Mouse (Mus musculus) liver, postnatal 0 days (tissue): ENCODE results near the gene 4930404H24Rik. TPM values are rescaled to one million over a fixed set of nuclear protein-coding genes. Genes with fewer than 3 reads are reported as not detected.
A peak's percentile ranks its signal among the peaks of the same experiment; 100 is the strongest.
"Not testable (repeated sequence)": the region's sequence is repeated elsewhere in the genome, so short reads cannot be mapped to it uniquely, and the experiment has no call there.

Experiments used
- ATAC-seq: fragments of 200-750 bp; cut with Nextera tagmentation; 2 replicates; pipeline ENCODE4 v1.8.0; 2017; ENCODE audit warnings: mild to moderate bottlenecking, moderate library complexity
- DNase-seq: peaks from one replicate; pipeline ENCODE4 v3.0.0-alpha.2; 2016
- H3K27ac ChIP-seq: fragments of 300-500 bp; sonication (generic); 2 replicates; pipeline ENCODE4 v1.5.1; 2014; ENCODE audit warnings: antibody characterized with exemption, moderate library complexity, mild to moderate bottlenecking, low read depth
- H3K27me3 ChIP-seq: fragments of 300-500 bp; sonication (generic); 2 replicates; pipeline ENCODE4 v1.6.1; 2014; ENCODE audit warnings: low read length, control low read depth, mixed read lengths; ENCODE audit not compliant: insufficient read depth
- H3K36me3 ChIP-seq: fragments of 300-500 bp; sonication (generic); replicated peaks from 2 replicates; pipeline ENCODE4 v1.6.1; 2014; ENCODE audit warnings: mild to moderate bottlenecking, control low read depth, low read length, moderate library complexity, mixed read lengths; ENCODE audit not compliant: insufficient read depth
- H3K4me1 ChIP-seq: fragments of 300-500 bp; sonication (generic); 2 replicates; pipeline ENCODE4 v1.6.1; 2014; ENCODE audit warnings: antibody characterized with exemption, mild to moderate bottlenecking, control low read depth; ENCODE audit not compliant: insufficient read depth
- H3K4me2 ChIP-seq: fragments of 300-500 bp; sonication (generic); 2 replicates; pipeline ENCODE4 v1.6.1; 2014; ENCODE audit warnings: low read depth, mild to moderate bottlenecking, low read length, moderate library complexity, mixed read lengths
- H3K4me3 ChIP-seq: fragments of 300-500 bp; sonication (generic); 2 replicates; pipeline ENCODE4 v1.5.1; 2014; ENCODE audit warnings: low read depth, low read length
- H3K9ac ChIP-seq: fragments of 300-500 bp; sonication (generic); replicated peaks from 2 replicates; pipeline ENCODE4 v1.6.1; 2014; ENCODE audit warnings: mild to moderate bottlenecking, moderate library complexity
- H3K9me3 ChIP-seq: fragments of 300-500 bp; sonication (generic); 2 replicates; pipeline ENCODE4 v1.6.1; 2016; ENCODE audit warnings: mild to moderate bottlenecking, control low read depth, low read length, mixed read lengths
- CTCF ChIP-seq: sonication (generic); IDR thresholded peaks from 2 replicates; pipeline ENCODE4 v1.5.1; 2016; ENCODE audit warnings: antibody characterized with exemption, low read depth
- EP300 ChIP-seq: IDR thresholded peaks from 2 replicates; pipeline ENCODE4 v1.6.1; 2016; ENCODE audit warnings: antibody characterized with exemption, low read depth, mild to moderate bottlenecking
- WGBS: fragments of 180-500 bp; shearing (Covaris S2); extraction: QIAGEN DNeasy Blood & Tissue Kit; methylation state at CpG from one replicate; pipeline ENCODE4 v1.1.7; 2014; ENCODE audit not compliant: insufficient replicate concordance; 5-methylcytosine and 5-hydroxymethylcytosine counted together
- polyA plus RNA-seq: library from polyadenylated mRNA; unstranded; fragments of >200 nt; fragmentation: Nextera tagmentation; extraction: Ambion mirVana; gene quantifications from 2 replicates; pipeline ENCODE4 v1.2.1, GENCODE M21; 2015

The 4930404H24Rik gene
- polyA plus RNA-seq, 1 experiment from 2014 or later: not detected

GRCm38 (mm10) chr2:153493393-153493731 lies 772 bp downstream of the 4930404H24Rik start:
- no peaks in the 10 kb centered on the region for H3K27me3 ChIP-seq
- no peaks in the 10 kb centered on the region for H3K9me3 ChIP-seq
- peak overlapping the region; percentile 72 for H3K9ac ChIP-seq
- TF ChIP-seq EP300 (no peak), CTCF (no peak)
- DNase-seq (no peak), ATAC-seq (no peak)
- H3K27ac ChIP-seq: peak overlapping the region; percentile 91
- peak overlapping the region; percentile 94 for H3K4me2 ChIP-seq
- H3K36me3 ChIP-seq: no peaks in the 10 kb centered on the region
- H3K4me1 ChIP-seq: peaks cover 71% of the 10 kb centered on the region
- H3K4me3 ChIP-seq: peak overlapping the region; percentile 75
- WGBS: 11% methylated on average over 2 of the region's 2 CpGs

- DNase-seq (peak; percentile 77), ATAC-seq (peak; percentile 42)
- peak overlapping the region; percentile 22; the same call in 1 of the 2 replicates for H3K9ac ChIP-seq
- no peaks in the 10 kb centered on the region for H3K36me3 ChIP-seq
- TF ChIP-seq EP300: peak; percentile 53
- no peak for TF ChIP-seq CTCF
- peak overlapping the region; percentile 0; the same call in 1 of the 2 replicates for H3K4me3 ChIP-seq
- peak overlapping the region; percentile 91 for H3K27ac ChIP-seq
- H3K27me3 ChIP-seq: no peaks in the 10 kb centered on the region
- H3K4me2 ChIP-seq: peak overlapping the region; percentile 94
- peaks cover 71% of the 10 kb centered on the region for H3K4me1 ChIP-seq
- 3% methylated on average over 6 of the region's 6 CpGs for WGBS
- H3K9me3 ChIP-seq: no peaks in the 10 kb centered on the region
Observed at GRCm38 (mm10) chr2:153493781-153494292, 1.2 kb downstream of the 4930404H24Rik start.

- peak overlapping the region; percentile 91 for H3K27ac ChIP-seq
- H3K4me3 ChIP-seq: peak overlapping the region; percentile 0; the same call in 1 of the 2 replicates
- peak overlapping the region; percentile 94 for H3K4me2 ChIP-seq
- peak overlapping the region; percentile 22 for H3K9ac ChIP-seq
- no peaks in the 10 kb centered on the region for H3K36me3 ChIP-seq
- H3K4me1 ChIP-seq: peaks cover 71% of the 10 kb centered on the region
- no peaks in the 10 kb centered on the region for H3K27me3 ChIP-seq
- TF ChIP-seq EP300: no peak
- no peak for TF ChIP-seq CTCF
- 20% methylated on average over 9 of the region's 9 CpGs for WGBS
- H3K9me3 ChIP-seq: no peaks in the 10 kb centered on the region
- peak; percentile 57 for DNase-seq
- ATAC-seq: peak; percentile 33
Observed at GRCm38 (mm10) chr2:153494293-153494811, 1.8 kb downstream of the 4930404H24Rik start.

- 48% methylated on average over 4 of the region's 4 CpGs for WGBS
- H3K9me3 ChIP-seq, H3K36me3 ChIP-seq, H3K9ac ChIP-seq, H3K4me3 ChIP-seq, DNase-seq, H3K27me3 ChIP-seq: not testable (repeated sequence)
- Histone ChIP-seq H3K4me1 (peaks cover 61% of the 10 kb centered on the region), H3K27ac (peak overlapping the region; percentile 91), H3K4me2 (peak overlapping the region; percentile 42; the same call in 1 of the 2 replicates)
- peak; percentile 32 for ATAC-seq
Observed at GRCm38 (mm10) chr2:153495391-153495790, 2.8 kb downstream of the 4930404H24Rik start.

- DNase-seq: peak; percentile 55
Observed at GRCm38 (mm10) chr2:153495818-153496217, 3.2 kb downstream of the 4930404H24Rik start.

GRCm38 (mm10) chr2:153496301-153496700 lies 3.7 kb downstream of the 4930404H24Rik start:
- H3K4me2 ChIP-seq: peak overlapping the region; percentile 42
- WGBS: 58% methylated on average over 6 of the region's 6 CpGs
- H3K27ac ChIP-seq: peak overlapping the region; percentile 91
- TF ChIP-seq CTCF (no peak), EP300 (no peak)
- no peak for DNase-seq
- H3K36me3 ChIP-seq: no peaks in the 10 kb centered on the region
- no peaks in the 10 kb centered on the region for H3K27me3 ChIP-seq
- no peak overlapping the region for H3K4me3 ChIP-seq
- peak overlapping the region; percentile 52; the same call in 1 of the 2 replicates for H3K9ac ChIP-seq
- ATAC-seq: no peak
- peaks cover 54% of the 10 kb centered on the region for H3K4me1 ChIP-seq
- no peaks in the 10 kb centered on the region for H3K9me3 ChIP-seq

More at GRCm38 (mm10) chr2:153495818-153496217, 3.2 kb downstream of the 4930404H24Rik start:
- peak; percentile 70 for ATAC-seq
- Histone ChIP-seq H3K4me2 (peak overlapping the region; percentile 42), H3K27me3 (no peaks in the 10 kb centered on the region), H3K4me1 (peaks cover 57% of the 10 kb centered on the region), H3K36me3 (no peaks in the 10 kb centered on the region), H3K9me3 (no peaks in the 10 kb centered on the region), H3K9ac (peak overlapping the region; percentile 52; the same call in 1 of the 2 replicates), H3K4me3 (no peak overlapping the region), H3K27ac (peak overlapping the region; percentile 91)
- TF ChIP-seq CTCF (no peak), EP300 (peak; percentile 94)
- 31% methylated on average over 4 of the region's 4 CpGs for WGBS
